Mouse (Mus musculus) thymus, postnatal 14 days (tissue): Measurements from ENCODE around the gene Svopl.
A peak's percentile ranks its signal among the peaks of the same experiment; 100 is the strongest.

Source experiments
- DNase-seq: peaks from one replicate; pipeline ENCODE4 v3.0.0; 2021

The Svopl gene

GRCm38 (mm10) chr6:38046838-38047237 is at the start of gene Svopl:
Gene Svopl (minus strand): TSS chr6:38046996.
- no peak for DNase-seq

DNA sequence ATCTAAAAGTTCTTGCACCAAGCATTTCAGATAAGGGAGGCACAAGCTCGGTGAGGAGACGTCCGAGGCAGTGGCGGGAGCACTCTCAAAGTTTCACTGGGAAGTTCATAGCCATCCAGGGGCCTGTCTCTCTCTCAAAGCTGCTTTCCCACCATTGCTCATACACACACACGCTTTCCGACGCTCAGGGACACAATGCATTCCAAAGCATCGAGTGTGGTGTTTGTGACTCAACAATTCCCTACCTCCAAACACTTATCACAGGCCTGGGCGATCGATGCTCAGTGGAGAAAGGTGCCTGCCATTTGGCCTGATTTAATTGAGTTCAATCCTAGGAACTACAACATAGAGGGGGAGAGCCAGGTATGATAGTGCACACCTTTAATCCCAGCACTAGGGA is 47.9 kb upstream of the Svopl start:
- no peak for DNase-seq

DNA sequence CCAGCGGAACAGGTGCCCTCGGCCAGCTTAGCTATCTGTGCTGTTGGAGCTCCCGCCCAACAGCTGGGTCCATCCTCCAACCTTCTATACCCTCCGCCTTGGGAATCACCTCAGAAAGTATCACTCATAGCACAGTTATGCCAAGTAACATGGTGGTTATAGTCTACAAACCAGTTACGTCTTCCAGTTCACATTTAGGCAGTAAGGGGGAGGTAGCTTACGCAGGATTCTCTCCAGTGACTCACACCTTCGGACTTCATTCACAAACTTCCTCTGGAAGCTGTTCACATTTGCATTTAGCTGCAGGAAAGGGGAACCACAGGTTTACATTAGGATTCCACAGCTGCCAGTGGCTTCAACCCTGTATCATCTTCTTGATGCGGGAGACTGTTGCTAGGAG is 45.7 kb upstream of the Svopl start:
- no peak for DNase-seq

DNA sequence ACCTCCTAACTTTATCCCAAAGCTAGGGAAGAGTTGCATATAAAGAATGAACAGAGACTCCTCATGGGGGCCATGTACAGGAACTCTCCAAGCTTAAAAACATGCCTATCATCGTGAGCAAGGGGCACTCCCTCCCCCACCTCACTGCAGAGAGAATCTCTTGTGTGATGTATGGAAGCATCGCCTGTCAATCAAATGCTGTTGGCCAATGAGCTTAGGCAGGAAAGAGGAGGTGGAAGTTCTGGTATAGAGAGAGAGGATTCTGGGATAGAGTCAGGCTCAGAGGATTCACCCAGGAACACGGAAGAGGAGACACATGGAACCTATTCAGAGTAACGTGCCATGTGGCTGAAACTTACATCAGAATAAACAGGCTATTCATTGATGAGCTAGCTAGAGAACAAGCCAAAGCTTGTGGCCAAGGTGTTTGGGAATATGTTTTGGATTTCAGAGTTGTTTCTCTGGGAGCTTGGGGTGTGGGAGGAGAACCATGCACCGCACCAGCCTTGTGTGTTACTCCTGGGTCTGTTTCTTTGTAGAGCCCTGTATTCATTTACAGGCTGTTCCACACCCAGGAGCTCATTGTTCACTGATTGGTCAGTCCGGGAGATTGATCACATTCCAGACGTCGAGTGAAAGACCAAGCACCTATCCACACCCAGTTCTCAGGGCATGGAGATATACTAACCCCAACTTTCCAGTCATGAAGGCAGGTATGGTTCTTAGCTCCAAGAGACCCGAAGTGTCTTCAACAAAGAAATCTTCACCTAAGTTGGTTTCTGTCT is 40.6 kb upstream of the Svopl start:
- no peak for DNase-seq

GRCm38 (mm10) chr6:38083204-38083603 is 36.4 kb upstream of the Svopl start:
- no peak for DNase-seq

GRCm38 (mm10) chr6:38081727-38082341 is 35.0 kb upstream of the Svopl start:
- DNase-seq: no peak

GRCm38 (mm10) chr6:38080364-38080763 is 33.6 kb upstream of the Svopl start:
- DNase-seq: no peak

DNA sequence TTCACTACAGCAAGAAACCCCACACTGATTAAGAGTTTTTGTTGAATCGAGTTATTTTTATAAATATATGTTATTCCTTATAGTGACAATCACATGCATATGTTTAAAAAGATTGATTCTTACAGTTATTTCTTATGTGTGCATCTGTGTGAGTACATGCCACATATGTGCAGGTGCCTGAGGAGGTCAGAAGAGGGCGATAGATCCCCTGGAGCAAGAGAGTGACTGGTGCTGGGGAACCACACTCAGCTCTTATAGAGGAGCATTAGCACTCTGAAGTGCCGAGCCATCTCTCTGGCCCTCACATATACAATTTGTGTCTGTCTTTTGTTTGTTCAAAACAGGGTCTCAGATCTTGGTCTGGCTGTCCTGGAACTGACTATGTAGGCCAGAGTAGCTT is 26.8 kb upstream of the Svopl start:
- no peak for DNase-seq

DNA sequence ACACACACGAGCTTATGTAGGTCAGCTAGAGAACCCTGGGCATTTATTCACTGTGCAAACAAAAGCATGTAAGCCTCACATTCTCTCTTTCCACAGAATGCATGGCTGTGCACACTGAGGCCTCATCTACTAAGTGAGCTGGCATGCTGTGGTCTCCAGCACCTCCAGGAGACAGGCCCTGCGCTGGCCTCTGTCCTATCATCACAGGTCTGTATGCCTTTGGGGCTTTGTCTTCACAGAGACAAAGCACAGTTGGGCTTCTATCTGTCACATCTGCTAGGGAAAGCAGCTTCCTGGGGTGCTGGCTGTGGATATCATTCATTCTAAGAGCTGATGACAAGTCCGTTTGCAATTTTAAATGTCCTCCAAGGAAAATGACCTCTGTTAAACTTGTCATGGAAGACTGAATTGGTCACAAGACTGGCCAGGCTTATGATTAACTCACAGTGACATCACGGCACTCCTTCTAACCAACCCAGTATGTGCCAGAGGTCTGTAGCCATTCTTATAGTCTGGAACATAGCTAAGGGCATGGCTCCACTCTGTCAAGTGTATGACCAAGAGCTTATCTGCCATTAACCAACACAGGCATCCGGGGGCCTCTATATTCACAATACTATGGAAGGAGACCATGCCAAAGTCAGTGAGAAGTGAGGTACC is 25.5 kb upstream of the Svopl start:
- no peak for DNase-seq

GRCm38 (mm10) chr6:38071256-38071655 is 24.5 kb upstream of the Svopl start:
- no peak for DNase-seq

DNA sequence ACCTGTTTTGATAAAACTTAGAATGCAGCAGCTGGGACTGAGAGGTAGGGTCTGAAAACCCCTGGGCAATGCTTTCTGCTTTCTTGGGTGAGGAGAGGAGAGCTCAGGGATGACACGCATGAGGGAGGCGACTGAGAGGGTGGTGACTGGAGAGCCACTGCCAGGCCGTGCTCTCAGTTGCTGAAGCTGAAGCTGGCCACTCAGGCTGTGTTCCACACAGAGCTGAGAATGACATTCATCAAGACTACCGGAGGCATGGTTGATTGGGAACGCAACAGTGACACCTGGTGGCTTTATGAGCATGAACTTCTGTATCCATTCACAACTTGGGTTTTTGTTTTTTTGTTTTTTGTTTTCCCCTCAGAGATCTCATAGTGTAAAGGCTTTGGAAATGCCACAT is 19.4 kb upstream of the Svopl start:
- peak; percentile 58 for DNase-seq

GRCm38 (mm10) chr6:38065501-38066122 is 18.8 kb upstream of the Svopl start:
- DNase-seq: no peak

DNA sequence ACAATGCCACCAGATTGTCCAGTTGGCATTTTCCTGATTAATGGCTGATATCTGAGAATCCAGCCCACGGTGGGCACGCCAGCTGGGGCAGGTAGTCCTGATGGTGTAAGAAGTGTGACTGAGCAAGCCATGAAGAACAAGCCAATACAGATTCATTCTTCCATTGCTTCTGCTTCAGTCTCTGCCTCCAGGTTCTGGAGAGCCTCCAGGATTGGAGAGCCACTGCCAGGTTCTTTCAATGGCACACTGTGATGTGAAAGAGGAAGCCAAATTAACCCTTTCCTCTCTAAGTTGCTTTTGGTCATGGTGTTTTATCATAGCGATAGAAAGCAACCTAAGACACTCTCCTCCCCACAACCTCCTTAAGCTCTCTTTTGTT is 18.3 kb upstream of the Svopl start:
- DNase-seq: no peak

- DNase-seq: peak; percentile 7
Measured at GRCm38 (mm10) chr6:38064621-38065020, 17.8 kb upstream of the Svopl start.

DNA sequence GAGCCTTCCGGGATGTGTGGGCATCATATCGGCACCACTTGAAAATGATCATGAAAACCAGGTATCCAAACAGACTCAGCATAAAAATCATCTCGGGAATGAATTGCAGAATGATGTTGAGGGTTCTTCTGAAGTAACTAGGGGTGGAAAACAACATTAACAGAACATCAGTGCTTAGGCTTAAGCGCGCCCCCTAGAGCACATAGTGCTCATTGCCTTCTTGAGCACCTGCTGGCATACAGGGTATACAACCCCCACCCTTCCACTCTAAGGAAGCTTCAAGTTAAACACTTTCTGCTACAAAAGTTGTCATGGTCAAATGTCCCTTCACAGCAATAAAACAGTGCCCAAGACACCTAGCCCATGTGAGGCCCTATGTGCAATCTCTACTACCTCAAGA is 12.0 kb upstream of the Svopl start:
- peak; percentile 42 for DNase-seq

GRCm38 (mm10) chr6:38055471-38056330 is 8.9 kb upstream of the Svopl start:
- no peak for DNase-seq

DNA sequence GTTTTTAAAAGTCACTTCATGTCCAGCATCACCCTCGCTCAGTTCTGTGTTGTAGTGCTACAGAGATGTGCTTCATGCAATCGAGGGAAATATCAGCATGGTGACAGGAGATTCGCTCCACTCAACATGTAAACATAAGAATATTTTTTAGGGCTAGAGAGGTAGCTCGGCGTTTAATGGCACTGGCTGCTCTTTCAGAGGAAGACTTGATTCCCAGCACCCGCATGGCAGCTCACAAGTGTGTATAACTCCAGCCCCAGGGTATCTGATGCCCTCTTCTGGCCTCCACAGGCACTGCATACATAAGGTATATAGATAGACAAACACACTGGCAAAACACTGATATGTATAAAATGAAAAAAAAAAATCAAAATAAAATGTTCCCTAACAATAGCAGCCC is 2.8 kb upstream of the Svopl start:
- DNase-seq: no peak

DNA sequence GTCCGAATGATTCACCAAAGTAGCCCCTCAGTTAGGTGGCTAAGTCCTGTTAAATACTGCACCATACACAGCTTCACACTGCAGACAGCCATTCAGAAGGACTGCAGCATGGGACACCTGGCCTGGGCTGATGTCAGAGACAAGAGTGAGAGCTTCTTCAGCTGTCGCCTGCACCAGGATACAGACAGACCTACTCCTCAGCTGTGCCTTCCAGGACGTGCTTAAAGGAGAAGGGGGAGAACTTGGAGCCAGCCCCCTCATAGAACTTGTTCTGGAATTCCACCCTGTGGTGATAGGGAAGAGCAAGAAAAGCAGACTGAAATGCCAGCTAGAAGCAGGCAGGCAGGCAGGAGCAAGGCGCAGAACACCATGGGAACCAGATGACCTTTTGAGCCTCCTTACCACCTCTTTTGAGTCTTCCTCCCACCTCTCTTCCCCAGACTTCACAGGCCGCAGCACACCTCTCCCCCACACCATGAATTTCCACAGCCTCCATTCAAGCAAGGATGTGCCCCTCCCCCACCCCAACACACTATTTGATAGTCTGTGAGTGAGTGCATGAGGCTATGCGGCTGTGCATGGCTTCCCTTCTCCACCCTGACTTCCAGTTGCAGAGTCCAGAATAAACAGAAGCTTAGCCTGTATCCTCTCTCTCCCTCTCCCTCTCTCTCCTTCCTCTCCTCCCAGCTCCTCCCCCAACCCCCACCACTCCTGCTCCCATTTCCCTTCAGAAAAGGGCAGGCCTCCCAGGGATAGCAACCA is 2.2 kb upstream of the Svopl start:
- DNase-seq: no peak

DNA sequence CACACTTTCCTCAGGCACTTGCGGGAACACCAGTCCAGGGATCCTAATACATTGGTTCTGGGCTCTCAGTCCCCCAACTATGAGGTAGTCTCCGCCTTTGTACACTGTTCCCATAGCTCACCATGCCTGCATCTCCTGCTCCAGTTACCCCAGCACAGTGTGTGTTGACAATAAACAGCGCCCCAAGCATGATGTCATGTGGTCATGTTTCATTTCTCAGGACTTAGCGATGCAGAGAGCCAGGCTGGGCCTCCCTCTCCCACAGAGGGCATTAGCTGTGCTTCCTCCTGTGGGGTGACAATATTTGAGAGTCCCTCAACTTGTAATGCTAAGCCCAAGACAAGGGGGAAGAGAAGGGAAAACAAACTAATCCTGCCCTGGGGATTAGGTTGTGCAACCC is 1.2 kb upstream of the Svopl start:
- DNase-seq: no peak

- no peak for DNase-seq
Measured at GRCm38 (mm10) chr6:38032801-38033566, 13.8 kb downstream of the Svopl start.

DNA sequence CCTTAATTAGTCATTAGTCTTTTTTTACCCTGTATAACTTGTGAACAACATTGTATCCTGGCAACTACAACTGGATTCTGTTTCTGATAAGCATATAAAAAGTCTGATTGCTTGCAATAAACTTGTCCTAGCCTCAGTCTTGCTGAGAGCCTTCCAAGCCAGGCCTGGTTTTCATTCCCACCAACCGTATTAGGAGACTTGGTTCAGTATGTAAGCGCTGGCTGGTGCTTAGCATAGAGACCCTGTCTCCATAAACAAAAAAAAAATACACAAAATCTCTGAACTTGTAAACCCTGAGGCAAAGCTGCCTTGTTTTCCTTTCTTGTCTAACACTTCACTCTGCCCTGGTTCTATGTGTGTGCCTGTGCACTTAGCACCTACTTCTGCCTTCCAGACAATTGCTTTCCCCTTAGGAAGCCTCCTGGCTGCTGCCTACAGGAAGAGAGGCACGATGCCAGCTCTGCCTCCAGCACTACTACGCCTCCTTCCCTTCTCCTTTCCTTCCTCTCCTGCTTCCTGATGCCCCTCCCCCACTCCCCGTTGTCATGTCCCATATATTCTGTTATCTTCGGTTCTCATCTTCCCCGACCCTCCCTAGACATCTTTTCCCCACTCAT is 14.8 kb downstream of the Svopl start:
- no peak for DNase-seq
